Mouse (Mus musculus) liver, embryonic 13.5 days (tissue): ENCODE measurements around the gene Brinp3. TPM values are rescaled to one million over a fixed set of nuclear protein-coding genes. Genes with fewer than 3 reads are reported as not detected.

Experiments used
- ATAC-seq: fragments of 200-750 bp; cut with Nextera tagmentation; 2 replicates; pipeline ENCODE4 v1.8.0; 2017; ENCODE audit warnings: low read depth, mild to moderate bottlenecking, moderate number of reproducible peaks, moderate library complexity
- DNase-seq: peaks from one replicate; pipeline ENCODE4 v3.0.0; 2022
- H3K27ac ChIP-seq: fragments of 300-500 bp; sonication (generic); 2 replicates; pipeline ENCODE4 v1.5.1; 2015; ENCODE audit warnings: moderate library complexity, mild to moderate bottlenecking, inconsistent platforms
- H3K27me3 ChIP-seq: fragments of 300-500 bp; sonication (generic); 2 replicates; pipeline ENCODE4 v1.6.1; 2015; ENCODE audit warnings: mild to moderate bottlenecking, inconsistent platforms
- H3K36me3 ChIP-seq: fragments of 300-500 bp; sonication (generic); 2 replicates; pipeline ENCODE4 v1.6.1; 2015; ENCODE audit warnings: mild to moderate bottlenecking, inconsistent platforms
- H3K4me1 ChIP-seq: fragments of 300-500 bp; sonication (generic); replicated peaks from 2 replicates; pipeline ENCODE4 v1.6.1; 2015; ENCODE audit warnings: inconsistent platforms
- H3K4me2 ChIP-seq: fragments of 300-500 bp; sonication (generic); 2 replicates; pipeline ENCODE4 v1.6.1; 2015; ENCODE audit warnings: inconsistent platforms, mild to moderate bottlenecking, moderate library complexity
- H3K4me3 ChIP-seq: fragments of 300-500 bp; sonication (generic); replicated peaks from 2 replicates; pipeline ENCODE4 v1.5.1; 2015; ENCODE audit warnings: mild to moderate bottlenecking, inconsistent platforms
- H3K9ac ChIP-seq: fragments of 300-500 bp; sonication (generic); 2 replicates; pipeline ENCODE4 v1.6.1; 2015; ENCODE audit warnings: mild to moderate bottlenecking, inconsistent platforms
- H3K9me3 ChIP-seq: fragments of 300-500 bp; sonication (generic); replicated peaks from 2 replicates; pipeline ENCODE4 v1.6.1; 2016; ENCODE audit warnings: inconsistent platforms
- WGBS: fragments of 180-500 bp; shearing (Covaris S2); methylation state at CpG from one replicate; pipeline ENCODE4 v1.1.7; 2015; ENCODE audit not compliant: insufficient replicate concordance; 5-methylcytosine and 5-hydroxymethylcytosine counted together
- polyA plus RNA-seq: library from polyadenylated mRNA; unstranded; fragments of >200 nt; fragmentation: Nextera tagmentation; extraction: Ambion mirVana; gene quantifications from 2 replicates; pipeline ENCODE4 v1.2.1, GENCODE M21; 2015

The Brinp3 gene
- polyA plus RNA-seq, 1 experiment from 2014 or later, result 0.03 TPM

DNA sequence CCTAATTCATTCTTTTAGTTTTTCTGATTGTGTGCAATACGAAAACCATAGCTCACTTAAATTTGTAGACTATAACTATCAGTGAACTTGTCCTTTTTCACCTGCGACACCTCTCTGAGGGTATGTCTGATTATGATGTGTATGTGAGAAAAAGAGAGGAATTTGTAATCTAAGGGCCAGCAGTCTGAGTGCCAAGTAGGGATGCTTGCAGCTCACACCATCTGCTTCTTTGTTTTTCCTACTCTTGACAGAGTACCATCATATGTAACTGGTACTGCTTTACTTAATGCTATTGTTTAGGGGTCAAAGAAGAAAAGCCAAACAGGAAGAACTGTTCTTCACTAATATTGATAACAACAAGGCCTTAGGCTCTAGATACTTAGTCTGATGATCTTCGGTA, 307.3 kb downstream of the Brinp3 start:
- H3K27ac ChIP-seq, result no peak overlapping the region
- DNase-seq (no peak), ATAC-seq (no peak)
- H3K4me3 ChIP-seq, result no peak overlapping the region
- no peak overlapping the region for H3K9ac ChIP-seq
- no peak overlapping the region for H3K4me2 ChIP-seq
- H3K4me1 ChIP-seq, result no peaks in the 10 kb centered on the region
- H3K36me3 ChIP-seq, result no peaks in the 10 kb centered on the region
- WGBS, result 76% methylated on average over 3 of the region's 3 CpGs
- H3K9me3 ChIP-seq, result no peaks in the 10 kb centered on the region
- H3K27me3 ChIP-seq, result no peaks in the 10 kb centered on the region

DNA sequence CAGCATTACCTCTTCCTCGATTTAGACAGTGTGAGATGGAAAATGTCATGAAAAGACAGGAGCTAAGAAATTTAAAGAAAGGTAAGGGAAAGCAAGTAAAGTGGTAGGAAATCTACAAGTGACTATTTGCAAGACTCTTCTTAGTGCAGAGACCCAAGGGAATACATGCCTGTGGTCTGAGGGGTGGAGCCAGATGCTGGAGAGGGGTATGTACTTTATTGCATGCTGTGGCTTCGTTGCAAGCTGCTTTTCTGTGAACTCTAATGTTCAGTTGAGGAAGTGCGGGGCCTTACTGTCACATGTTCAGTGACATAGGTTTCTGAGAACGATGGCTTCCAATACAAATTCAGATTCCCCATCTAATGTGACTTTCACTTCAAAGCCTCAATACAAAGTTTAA, 313.2 kb downstream of the Brinp3 start:
- Histone ChIP-seq H3K27ac (no peak overlapping the region), H3K27me3 (no peaks in the 10 kb centered on the region), H3K4me1 (no peaks in the 10 kb centered on the region), H3K4me3 (no peak overlapping the region), H3K4me2 (no peak overlapping the region), H3K9me3 (no peaks in the 10 kb centered on the region), H3K9ac (no peak overlapping the region), H3K36me3 (no peaks in the 10 kb centered on the region)
- DNase-seq (no peak), ATAC-seq (no peak)
- 57% methylated on average over 4 of the region's 4 CpGs for WGBS

DNA sequence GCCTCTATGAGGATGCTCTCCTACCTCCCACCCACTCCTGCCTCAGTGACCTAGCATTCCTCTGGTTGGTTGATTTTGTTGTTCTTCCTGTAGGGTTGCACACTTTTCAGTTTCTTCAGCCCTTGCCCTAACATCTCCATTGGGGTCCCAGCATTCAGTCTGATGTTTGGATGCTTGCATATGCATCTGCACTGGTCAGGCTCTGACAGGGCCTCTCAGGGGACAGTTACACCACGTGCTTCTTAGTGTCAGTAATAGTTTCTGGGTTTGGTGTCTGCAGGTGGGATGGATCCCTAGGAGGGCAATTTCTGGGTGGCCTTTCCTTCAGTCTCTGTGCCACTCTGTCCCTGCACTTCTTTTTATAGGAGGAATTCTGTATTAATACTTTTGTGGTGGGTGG, 339.3 kb downstream of the Brinp3 start:
- ATAC-seq (no peak), DNase-seq (no peak)
- no peak overlapping the region for H3K9ac ChIP-seq
- no peak overlapping the region for H3K4me3 ChIP-seq
- H3K9me3 ChIP-seq, result no peaks in the 10 kb centered on the region
- no peaks in the 10 kb centered on the region for H3K27me3 ChIP-seq
- no peak overlapping the region for H3K4me2 ChIP-seq
- no peaks in the 10 kb centered on the region for H3K4me1 ChIP-seq
- no peak overlapping the region for H3K27ac ChIP-seq
- H3K36me3 ChIP-seq, result no peaks in the 10 kb centered on the region
- WGBS, result 18% methylated on average over 1 of the region's 1 CpGs

DNA sequence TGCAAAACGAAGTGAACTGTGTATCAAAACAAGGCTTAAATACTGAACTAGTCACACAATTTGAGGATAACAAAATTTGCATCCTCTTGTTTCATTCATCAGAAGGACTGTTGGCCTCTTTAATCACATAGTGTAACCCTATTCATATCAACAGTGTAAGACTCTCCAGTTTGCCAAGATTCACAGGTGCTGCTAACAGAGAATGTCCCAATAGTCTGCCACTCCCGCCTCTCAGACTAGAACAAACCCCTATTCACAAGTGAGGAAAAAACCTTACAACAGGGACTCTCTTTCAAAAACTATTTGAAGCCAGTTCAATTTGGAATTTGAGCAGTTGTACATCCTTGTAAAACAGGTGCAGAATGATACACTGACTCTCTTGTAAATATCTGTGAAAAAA, 349.5 kb downstream of the Brinp3 start:
- Histone ChIP-seq H3K36me3 (no peaks in the 10 kb centered on the region), H3K9me3 (no peaks in the 10 kb centered on the region), H3K4me1 (no peaks in the 10 kb centered on the region), H3K4me3 (no peak overlapping the region), H3K4me2 (no peak overlapping the region), H3K9ac (no peak overlapping the region), H3K27me3 (no peaks in the 10 kb centered on the region), H3K27ac (no peak overlapping the region)
- ATAC-seq, result no peak
- WGBS, result 53% methylated on average over 2 of the region's 2 CpGs
- DNase-seq, result no peak

DNA sequence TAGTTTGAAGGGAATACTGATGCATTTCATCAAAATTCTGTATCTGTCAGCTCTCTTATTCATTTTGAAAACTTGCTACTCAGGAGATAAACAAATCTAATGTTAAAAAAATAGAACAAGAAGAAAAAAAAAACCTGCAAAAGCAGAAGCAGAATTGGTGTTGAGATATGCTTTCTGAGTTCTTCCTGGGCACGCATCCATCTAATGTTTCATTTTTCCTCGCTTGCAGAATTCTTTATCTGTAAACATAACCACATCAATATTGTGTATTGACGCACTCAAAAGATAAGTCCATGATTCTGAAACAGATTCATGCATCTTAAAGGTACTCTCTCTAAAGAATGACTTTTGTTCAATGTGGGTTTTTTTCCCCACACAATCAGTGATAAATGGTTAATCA, 354.3 kb downstream of the Brinp3 start:
- no peaks in the 10 kb centered on the region for H3K9me3 ChIP-seq
- H3K27me3 ChIP-seq, result no peaks in the 10 kb centered on the region
- H3K4me3 ChIP-seq, result no peak overlapping the region
- DNase-seq, result no peak
- H3K9ac ChIP-seq, result no peak overlapping the region
- ATAC-seq, result no peak
- 58% methylated on average over 3 of the region's 3 CpGs for WGBS
- no peaks in the 10 kb centered on the region for H3K36me3 ChIP-seq
- H3K4me2 ChIP-seq, result no peak overlapping the region
- H3K27ac ChIP-seq, result no peak overlapping the region
- no peaks in the 10 kb centered on the region for H3K4me1 ChIP-seq

DNA sequence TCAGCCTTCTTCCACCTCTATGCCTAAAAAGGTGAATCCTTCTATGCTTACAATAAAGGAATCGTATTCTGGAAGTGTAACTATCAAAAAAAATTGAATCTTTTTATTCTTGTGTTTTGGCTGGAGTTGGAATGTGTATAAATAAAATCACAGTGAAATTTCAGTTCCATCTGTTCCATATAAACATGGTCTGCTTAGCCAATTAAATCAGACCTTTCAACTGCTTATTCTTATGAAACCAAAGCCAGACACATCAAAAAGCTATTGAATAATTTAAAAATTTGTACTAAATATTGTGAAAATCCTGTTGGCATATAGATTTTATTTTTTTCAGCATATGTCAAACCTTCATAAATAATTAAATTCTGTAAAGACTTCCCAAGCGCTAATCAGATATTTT, 355.6 kb downstream of the Brinp3 start:
- ATAC-seq, result no peak

DNA sequence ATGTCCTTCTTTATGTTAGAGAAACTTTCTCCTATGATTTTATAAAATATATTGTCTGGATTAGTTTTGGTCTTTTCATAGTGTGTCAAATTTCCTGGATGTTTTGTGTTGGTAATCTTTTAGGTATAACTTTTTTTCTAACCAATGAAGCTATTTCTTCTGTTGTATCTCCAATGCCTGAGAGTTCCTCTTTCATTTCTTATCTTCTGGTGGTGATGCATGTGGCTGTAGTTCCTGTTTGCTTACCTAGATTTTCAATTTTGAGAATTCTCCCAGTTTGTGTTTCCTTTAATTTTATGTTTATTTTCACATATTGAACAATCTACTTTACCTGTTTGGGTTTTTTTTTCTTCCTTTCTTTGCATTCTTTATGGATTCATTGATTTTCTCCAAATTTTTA, 404.1 kb downstream of the Brinp3 start:
- Histone ChIP-seq H3K9ac (no peak overlapping the region), H3K27ac (no peak overlapping the region), H3K27me3 (no peaks in the 10 kb centered on the region), H3K4me2 (no peak overlapping the region), H3K4me1 (no peaks in the 10 kb centered on the region), H3K36me3 (no peaks in the 10 kb centered on the region), H3K4me3 (no peak overlapping the region), H3K9me3 (no peaks in the 10 kb centered on the region)
- ATAC-seq (no peak), DNase-seq (no peak)

More for the DNA sequence above, 355.6 kb downstream of the Brinp3 start:
- DNase-seq, result no peak
- Histone ChIP-seq H3K4me2 (no peak overlapping the region), H3K9ac (no peak overlapping the region), H3K4me1 (no peaks in the 10 kb centered on the region), H3K36me3 (no peaks in the 10 kb centered on the region), H3K9me3 (no peaks in the 10 kb centered on the region), H3K4me3 (no peak overlapping the region), H3K27me3 (no peaks in the 10 kb centered on the region), H3K27ac (no peak overlapping the region)
- 49% methylated on average over 2 of the region's 2 CpGs for WGBS

DNA sequence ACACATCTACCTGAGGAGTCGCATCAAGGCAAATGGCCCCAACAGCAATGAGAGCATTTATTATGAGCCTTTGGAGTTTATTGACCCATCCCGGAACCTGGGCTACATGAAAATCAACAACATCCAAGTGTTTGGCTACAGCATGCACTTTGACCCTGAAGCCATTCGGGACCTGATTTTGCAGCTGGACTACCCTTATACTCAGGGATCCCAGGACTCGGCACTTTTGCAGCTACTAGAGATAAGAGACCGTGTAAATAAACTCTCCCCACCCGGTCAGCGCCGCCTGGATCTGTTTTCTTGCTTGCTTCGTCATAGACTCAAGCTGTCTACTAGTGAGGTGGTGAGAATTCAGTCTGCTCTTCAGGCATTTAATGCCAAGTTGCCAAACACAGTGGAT, 407.1 kb downstream of the Brinp3 start:
- ATAC-seq, result no peak

DNA sequence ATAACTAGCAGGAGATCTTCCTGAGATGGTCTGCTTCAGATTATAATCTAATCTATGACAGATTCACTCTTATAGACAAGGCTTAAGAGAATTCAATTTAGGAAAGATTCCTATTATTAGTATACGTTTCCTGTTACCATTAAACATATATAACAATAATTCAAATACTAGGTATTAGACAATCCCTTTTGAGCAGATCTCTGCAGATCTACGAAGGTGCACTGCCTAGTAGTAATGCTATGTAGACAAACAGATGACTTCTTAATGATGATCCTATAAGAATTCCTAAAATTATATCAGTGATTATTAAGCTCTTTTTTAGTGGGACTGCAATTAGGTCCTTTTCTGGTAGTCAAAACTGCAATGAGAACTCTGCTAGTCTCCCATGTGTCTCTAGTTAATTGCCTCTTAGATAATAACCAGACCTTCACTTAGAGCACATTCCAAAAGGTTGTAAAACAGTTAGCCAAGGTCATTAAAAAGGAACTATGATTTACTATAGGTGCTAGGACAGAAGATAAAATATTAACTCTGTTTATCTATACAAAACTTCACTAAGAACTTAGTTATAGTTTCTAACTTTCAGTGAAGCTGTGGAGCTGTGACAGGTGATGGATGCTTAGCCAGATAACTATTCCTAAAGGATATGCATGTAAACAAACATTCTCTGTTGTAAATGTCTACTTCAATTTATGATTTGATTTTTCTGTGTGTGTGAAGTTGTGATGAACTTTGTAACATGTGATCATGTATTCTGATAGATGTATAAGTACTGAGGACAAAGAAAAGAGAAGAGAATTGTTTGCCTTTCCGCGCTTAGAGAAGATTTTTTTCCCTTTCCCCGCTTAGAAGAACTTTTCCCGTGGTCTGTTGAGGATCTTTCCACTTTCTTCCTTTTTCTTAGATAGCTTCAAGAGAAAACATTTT, 445.2 kb downstream of the Brinp3 start:
- Histone ChIP-seq H3K4me3 (no peak overlapping the region), H3K27me3 (no peaks in the 10 kb centered on the region), H3K36me3 (no peaks in the 10 kb centered on the region), H3K4me1 (no peaks in the 10 kb centered on the region), H3K4me2 (no peak overlapping the region), H3K27ac (no peak overlapping the region), H3K9me3 (no peaks in the 10 kb centered on the region), H3K9ac (no peak overlapping the region)
- DNase-seq (no peak), ATAC-seq (no peak)
- 71% methylated on average over 6 of the region's 6 CpGs for WGBS

More for the DNA sequence above, 407.1 kb downstream of the Brinp3 start:
- H3K27me3 ChIP-seq, result no peaks in the 10 kb centered on the region
- DNase-seq, result no peak
- H3K9me3 ChIP-seq, result no peaks in the 10 kb centered on the region
- 70% methylated on average over 9 of the region's 9 CpGs for WGBS
- no peak overlapping the region for H3K27ac ChIP-seq
- H3K36me3 ChIP-seq, result no peaks in the 10 kb centered on the region
- H3K4me2 ChIP-seq, result no peak overlapping the region
- H3K4me3 ChIP-seq, result no peak overlapping the region
- H3K9ac ChIP-seq, result no peak overlapping the region
- H3K4me1 ChIP-seq, result no peaks in the 10 kb centered on the region
